ENCODE assay signal across 28 mouse cellular contexts in genomic region chr5:71115216-71115615, GRCm38 (mm10). TPM values are rescaled to one million over a fixed set of nuclear protein-coding genes. Genes with fewer than 3 reads are reported as not detected.
A peak's percentile ranks its signal among the peaks of the same experiment; 100 is the strongest.
DNase-seq lines count a peak whose midpoint lies in the region; TF ChIP-seq lines count a peak whose summit lies in the region.
"Had no signal": no experiment of that assay in that cellular context is flagged by ENCODE, and none has a peak within 500 bp of the region (broad histone marks: within the 10 kb centered on the region; RNA-seq: fewer than 3 reads in every experiment).

No protein-coding gene starts in this region.

- H3K27ac ChIP-seq in gastrocnemius, adult 2 months = no peak overlapping the region
- H3K27ac ChIP-seq: hindbrain, embryonic 12.5 days; kidney, postnatal 0 days; layer of hippocampus, adult 2 months; limb, embryonic 13.5 days; liver, embryonic 13.5 days; midbrain, embryonic 13.5 days had no signal

- peak; percentile 50 for DNase-seq in adrenal gland, postnatal 10 days
- no peak for DNase-seq in adrenal gland, postnatal 36 days
- DNase-seq in gastrocnemius, postnatal 10 days = peak; percentile 13
- DNase-seq in gastrocnemius, adult 2 months = no peak
- DNase-seq in left cerebral cortex, postnatal 4 days = peak; percentile 40
- DNase-seq in left cerebral cortex, adult 11 months (ENCODE audit: low spot score) = no peak
- peak; percentile 20 for DNase-seq in right cerebral cortex, postnatal 4 days
- no peak for DNase-seq in right cerebral cortex, postnatal 25 days
- DNase-seq: cerebellum, adult 18-20 months; forebrain, postnatal 0 days; heart, adult 18-20 months; kidney, adult 18-20 months; liver, embryonic 13.5 days; lung, adult 2 months; lung, postnatal 36 days; right cerebral cortex, adult 18-20 months; spleen, adult 18-20 months; thymus, postnatal 25 days had no signal

- intact Hi-C loops in gastrocnemius, adult 2 months (cut with DNase I) = no loop called here
- intact Hi-C loops in left cerebral cortex, postnatal 4 days (cut with DNase I) = no loop called here

- no peak overlapping the region for H3K4me3 ChIP-seq in gastrocnemius, adult 2 months
- H3K4me3 ChIP-seq: heart, embryonic 12.5 days; hindbrain, embryonic 12.5 days; layer of hippocampus, adult 2 months; limb, embryonic 13.5 days; liver, embryonic 13.5 days; megakaryocyte, embryonic 14.5 days; midbrain, embryonic 13.5 days had no signal

- no peak for TF ChIP-seq CTCF in gastrocnemius, adult 2 months (IDR thresholded peaks at IDR 0.05)

RNA-seq across cellular contexts. Expression of gene Gabra2, which starts 19.6 kb away (rescaled TPM):
- under 1 TPM in 1 of 2 experiments, not detected in 1; 0.09 TPM for total RNA-seq in adrenal gland, postnatal 10 days (2021)
- total RNA-seq in adrenal gland, postnatal 36 days (2021) = under 1 TPM in 1 of 2 experiments, not detected in 1; 0.17 TPM
- under 1 TPM; 0.26 to 0.72 TPM for total RNA-seq in gastrocnemius, postnatal 10 days (2021)
- total RNA-seq in gastrocnemius, adult 2 months (2021) = under 1 TPM; 0.17 to 0.31 TPM
- total RNA-seq in left cerebral cortex, postnatal 4 days (2021) = 10 to 100 TPM; 49.3 to 58.5 TPM
- total RNA-seq: heart, adult 18-20 months; heart, postnatal 10 days; monocyte, adult 5-6 weeks; neutrophil, adult 5-6 weeks had no signal

Comparison
In these comparisons a context has a peak if more than half of its experiments do, and no peak if none do; other contexts are left out.
1. DNase-seq: peak in adrenal gland, postnatal 10 days (single experiment), gastrocnemius, postnatal 10 days (single experiment), left cerebral cortex, postnatal 4 days (single experiment) and right cerebral cortex, postnatal 4 days (single experiment); none in adrenal gland, postnatal 36 days (0 of 2), gastrocnemius, adult 2 months (single experiment), left cerebral cortex, adult 11 months (single experiment) and right cerebral cortex, postnatal 25 days (single experiment).
2. RNA of gene Gabra2, which starts 19.6 kb away (total RNA-seq): 49.3 to 58.5 TPM in left cerebral cortex, postnatal 4 days; 0.26 to 0.72 TPM in gastrocnemius, postnatal 10 days, 0.17 to 0.31 TPM in gastrocnemius, adult 2 months, 0.17 TPM in adrenal gland, postnatal 36 days and 0.09 TPM in adrenal gland, postnatal 10 days; every median in the first group is over 10 times any median in the second.